Mouse (Mus musculus) heart, embryonic 12.5 days (tissue): Measurements from ENCODE around the gene Gm28897. TPM values are rescaled to one million over a fixed set of nuclear protein-coding genes. Genes with fewer than 3 reads are reported as not detected.
"Not testable (repeated sequence)": the region's sequence is repeated elsewhere in the genome, so short reads cannot be mapped to it uniquely, and the experiment has no call there.

Experiments
- ATAC-seq: fragments of 200-750 bp; cut with Nextera tagmentation; 2 replicates; pipeline ENCODE4 v1.8.0; 2017; ENCODE audit warnings: moderate TSS enrichment, moderate library complexity; ENCODE audit not compliant: insufficient number of reproducible peaks, low FRiP score
- H3K27ac ChIP-seq: fragments of 300-500 bp; sonication (generic); 2 replicates; pipeline ENCODE4 v1.5.1; 2016; ENCODE audit warnings: mild to moderate bottlenecking, moderate library complexity; ENCODE audit not compliant: poor library complexity, severe bottlenecking
- H3K27me3 ChIP-seq: fragments of 300-500 bp; sonication (generic); replicated peaks from 2 replicates; pipeline ENCODE4 v1.6.1; 2016; ENCODE audit warnings: mild to moderate bottlenecking, moderate library complexity
- H3K36me3 ChIP-seq: fragments of 300-500 bp; sonication (generic); 2 replicates; pipeline ENCODE4 v1.6.1; 2016; ENCODE audit warnings: mild to moderate bottlenecking, moderate library complexity
- H3K4me1 ChIP-seq: fragments of 300-500 bp; sonication (generic); replicated peaks from 2 replicates; pipeline ENCODE4 v1.6.1; 2016; ENCODE audit warnings: mild to moderate bottlenecking
- H3K4me2 ChIP-seq: fragments of 300-500 bp; sonication (generic); 2 replicates; pipeline ENCODE4 v1.6.1; 2016; ENCODE audit warnings: mild to moderate bottlenecking, moderate library complexity
- H3K4me3 ChIP-seq: fragments of 300-500 bp; sonication (generic); 2 replicates; pipeline ENCODE4 v1.5.1; 2016; ENCODE audit warnings: mild to moderate bottlenecking
- H3K9ac ChIP-seq: fragments of 300-500 bp; sonication (generic); 2 replicates; pipeline ENCODE4 v1.6.1; 2016; ENCODE audit warnings: mild to moderate bottlenecking, moderate library complexity
- H3K9me3 ChIP-seq: fragments of 300-500 bp; sonication (generic); replicated peaks from 2 replicates; pipeline ENCODE4 v1.6.1; 2016; ENCODE audit warnings: mild to moderate bottlenecking, moderate library complexity
- WGBS: fragments of 180-500 bp; shearing (Covaris S2); methylation state at CpG from one replicate; pipeline ENCODE4 v1.1.7; 2016; 5-methylcytosine and 5-hydroxymethylcytosine counted together
- polyA plus RNA-seq: library from polyadenylated mRNA; unstranded; fragments of >200 nt; fragmentation: Nextera tagmentation; extraction: Ambion mirVana; gene quantifications from 2 replicates; pipeline ENCODE4 v1.2.1, GENCODE M21; 2016

The Gm28897 gene
- polyA plus RNA-seq: not detected in 2 replicates

DNA sequence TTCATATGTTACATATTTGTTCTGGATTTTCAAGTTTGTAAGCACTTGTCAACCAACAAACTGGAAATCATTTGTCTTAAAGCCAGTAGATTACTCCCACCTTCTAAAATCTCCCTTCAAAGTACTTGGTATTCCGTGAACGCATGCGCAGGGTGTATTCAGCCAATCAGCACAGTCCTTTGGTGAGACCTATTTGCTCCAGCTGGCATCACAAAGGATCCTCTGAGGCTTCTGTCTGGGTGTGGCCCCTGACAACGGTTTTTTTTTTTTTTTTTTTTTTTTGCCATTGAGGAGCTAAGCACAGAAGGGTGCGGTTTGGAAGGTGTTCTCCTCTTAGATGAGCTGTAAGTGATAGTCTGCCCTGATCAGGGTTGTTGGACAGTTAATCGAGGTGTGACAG lies at the start of gene Gm28897:
TSS of gene Gm28897 (plus strand) at position 301 of the 400 bp plus-strand sequence.
- not testable (repeated sequence) for H3K9me3 ChIP-seq, H3K36me3 ChIP-seq, ATAC-seq, H3K27ac ChIP-seq, H3K27me3 ChIP-seq, H3K4me2 ChIP-seq, H3K4me1 ChIP-seq, H3K4me3 ChIP-seq, H3K9ac ChIP-seq
- WGBS: no CpG with 5 or more reads among the region's 6 CpGs
